Mouse (Mus musculus): ENCODE data around the gene Spg11. TPM values are rescaled to one million over a fixed set of nuclear protein-coding genes. Genes with fewer than 3 reads are reported as not detected.
"Not testable (repeated sequence)": the region's sequence is repeated elsewhere in the genome, so short reads cannot be mapped to it uniquely, and the experiment has no call there.

The Spg11 gene
- polyA plus RNA-seq, 1 experiment from 2014 or later, result 7.3 TPM

- ATAC-seq, result no peak
- Histone ChIP-seq H3K4me1 (ENCODE audit: control insufficient read depth, insufficient read depth, low read length) (no peaks in the 10 kb centered on the region), H3K4me2 (ENCODE audit: low read length) (no peak overlapping the region), H3K9me3 (replicated peaks; ENCODE audit: control insufficient read depth, low read length, poor library complexity, severe bottlenecking) (no peaks in the 10 kb centered on the region), H3K9ac (ENCODE audit: low read depth, low read length) (no peak overlapping the region), H3K4me3 (ENCODE audit: low read depth, low read length) (no peak overlapping the region), H3K27me3 (ENCODE audit: control insufficient read depth, insufficient read depth, low read depth, low read length) (no peaks in the 10 kb centered on the region), H3K27ac (ENCODE audit: low read length) (no peak overlapping the region), H3K36me3 (ENCODE audit: control insufficient read depth, insufficient read depth, low read length) (peaks cover 17% of the 10 kb centered on the region)
- 83% methylated on average over 11 of the region's 11 CpGs for WGBS
Measured at GRCm38 (mm10) chr2:122059365-122060115, 58.6 kb downstream of the Spg11 start.

- Histone ChIP-seq H3K4me2 (ENCODE audit: low read length) (no peak overlapping the region), H3K36me3 (ENCODE audit: control insufficient read depth, insufficient read depth, low read length) (peaks cover 3% of the 10 kb centered on the region; the same call in 1 of the 2 replicates), H3K27ac (ENCODE audit: low read length) (no peak overlapping the region), H3K27me3 (ENCODE audit: control insufficient read depth, insufficient read depth, low read depth, low read length) (no peaks in the 10 kb centered on the region), H3K4me3 (ENCODE audit: low read depth, low read length) (no peak overlapping the region), H3K4me1 (ENCODE audit: control insufficient read depth, insufficient read depth, low read length) (no peaks in the 10 kb centered on the region), H3K9me3 (replicated peaks; ENCODE audit: control insufficient read depth, low read length, poor library complexity, severe bottlenecking) (no peaks in the 10 kb centered on the region), H3K9ac (ENCODE audit: low read depth, low read length) (no peak overlapping the region)
- no peak for ATAC-seq
Measured at GRCm38 (mm10) chr2:122043926-122044325, 74.3 kb downstream of the Spg11 start.

GRCm38 (mm10) chr2:122036064-122036463 lies 82.1 kb downstream of the Spg11 start:
- no peak overlapping the region for H3K9ac ChIP-seq (ENCODE audit: low read depth, low read length)
- 95% methylated on average over 3 of the region's 3 CpGs for WGBS
- H3K4me2 ChIP-seq (ENCODE audit: low read length), result no peak overlapping the region
- no peak overlapping the region for H3K27ac ChIP-seq (ENCODE audit: low read length)
- ATAC-seq, result no peak
- no peaks in the 10 kb centered on the region for H3K27me3 ChIP-seq (ENCODE audit: control insufficient read depth, insufficient read depth, low read depth, low read length)
- no peaks in the 10 kb centered on the region; the same call in 1 of the 2 replicates for H3K36me3 ChIP-seq (ENCODE audit: control insufficient read depth, insufficient read depth, low read length)
- H3K4me1 ChIP-seq (ENCODE audit: control insufficient read depth, insufficient read depth, low read length), result no peaks in the 10 kb centered on the region
- no peak overlapping the region for H3K4me3 ChIP-seq (ENCODE audit: low read depth, low read length)
- H3K9me3 ChIP-seq (replicated peaks; ENCODE audit: control insufficient read depth, low read length, poor library complexity, severe bottlenecking), result no peaks in the 10 kb centered on the region

- ATAC-seq, result no peak
Measured at GRCm38 (mm10) chr2:122031970-122032369, 86.2 kb downstream of the Spg11 start.

GRCm38 (mm10) chr2:122028756-122029700 lies 89.2 kb downstream of the Spg11 start:
- WGBS, result 2% methylated on average over 61 of the region's 71 CpGs
- Histone ChIP-seq H3K27me3 (ENCODE audit: control insufficient read depth, insufficient read depth, low read depth, low read length) (no peaks in the 10 kb centered on the region), H3K4me3 (ENCODE audit: low read depth, low read length) (peak overlapping the region; percentile 89), H3K4me1 (ENCODE audit: control insufficient read depth, insufficient read depth, low read length) (peaks cover 17% of the 10 kb centered on the region), H3K36me3 (ENCODE audit: control insufficient read depth, insufficient read depth, low read length) (no peaks in the 10 kb centered on the region), H3K4me2 (ENCODE audit: low read length) (peak overlapping the region; percentile 81), H3K9me3 (replicated peaks; ENCODE audit: control insufficient read depth, low read length, poor library complexity, severe bottlenecking) (no peaks in the 10 kb centered on the region), H3K27ac (ENCODE audit: low read length) (peak overlapping the region; percentile 80), H3K9ac (ENCODE audit: low read depth, low read length) (peak overlapping the region; percentile 86)
- peak; percentile 77 for ATAC-seq

More at GRCm38 (mm10) chr2:122031970-122032369, 86.2 kb downstream of the Spg11 start:
- Histone ChIP-seq H3K9ac (ENCODE audit: low read depth, low read length) (no peak overlapping the region), H3K4me3 (ENCODE audit: low read depth, low read length) (no peak overlapping the region), H3K4me1 (ENCODE audit: control insufficient read depth, insufficient read depth, low read length) (peaks cover 17% of the 10 kb centered on the region), H3K27me3 (ENCODE audit: control insufficient read depth, insufficient read depth, low read depth, low read length) (no peaks in the 10 kb centered on the region), H3K36me3 (ENCODE audit: control insufficient read depth, insufficient read depth, low read length) (no peaks in the 10 kb centered on the region), H3K27ac (ENCODE audit: low read length) (no peak overlapping the region), H3K4me2 (ENCODE audit: low read length) (no peak overlapping the region), H3K9me3 (replicated peaks; ENCODE audit: control insufficient read depth, low read length, poor library complexity, severe bottlenecking) (no peaks in the 10 kb centered on the region)
- WGBS, result 95% methylated on average over 5 of the region's 6 CpGs

- H3K4me1 ChIP-seq (ENCODE audit: control insufficient read depth, insufficient read depth, low read length), result peaks cover 17% of the 10 kb centered on the region
- H3K9ac ChIP-seq (ENCODE audit: low read depth, low read length), result peak within 1 kb of the TSS; percentile 86
- no peaks in the 10 kb centered on the region for H3K36me3 ChIP-seq (ENCODE audit: control insufficient read depth, insufficient read depth, low read length)
- no peaks in the 10 kb centered on the region for H3K9me3 ChIP-seq (replicated peaks; ENCODE audit: control insufficient read depth, low read length, poor library complexity, severe bottlenecking)
- WGBS, result under 1% methylated on average over 39 of the region's 67 CpGs
- peak within 1 kb of the TSS; percentile 89 for H3K4me3 ChIP-seq (ENCODE audit: low read depth, low read length)
- peak; percentile 100 for ATAC-seq
- H3K27me3 ChIP-seq (ENCODE audit: control insufficient read depth, insufficient read depth, low read depth, low read length), result no peaks in the 10 kb centered on the region
- peak within 1 kb of the TSS; percentile 80 for H3K27ac ChIP-seq (ENCODE audit: low read length)
- peak within 1 kb of the TSS; percentile 81 for H3K4me2 ChIP-seq (ENCODE audit: low read length)
Measured at GRCm38 (mm10) chr2:122027862-122028755, 90.1 kb downstream of the Spg11 start, which contains the start of gene Eif3j1. TSS of gene Eif3j1 (plus strand) at chr2:122028546.

- not testable (repeated sequence) for ATAC-seq; H3K27ac ChIP-seq (ENCODE audit: low read length); H3K9me3 ChIP-seq (replicated peaks; ENCODE audit: control insufficient read depth, low read length, poor library complexity, severe bottlenecking); H3K36me3 ChIP-seq (ENCODE audit: control insufficient read depth, insufficient read depth, low read length); H3K4me2 ChIP-seq (ENCODE audit: low read length); H3K27me3 ChIP-seq (ENCODE audit: control insufficient read depth, insufficient read depth, low read depth, low read length); H3K4me3 ChIP-seq (ENCODE audit: low read depth, low read length); H3K9ac ChIP-seq (ENCODE audit: low read depth, low read length)
- peaks cover 17% of the 10 kb centered on the region for H3K4me1 ChIP-seq (ENCODE audit: control insufficient read depth, insufficient read depth, low read length)
- 93% methylated on average over 10 of the region's 10 CpGs for WGBS
Measured at GRCm38 (mm10) chr2:122027091-122027490, 91.1 kb downstream of the Spg11 start.

- no peaks in the 10 kb centered on the region for H3K4me1 ChIP-seq (ENCODE audit: control insufficient read depth, insufficient read depth, low read length)
- H3K9ac ChIP-seq (ENCODE audit: low read depth, low read length), result no peak overlapping the region
- no peak overlapping the region for H3K27ac ChIP-seq (ENCODE audit: low read length)
- no peaks in the 10 kb centered on the region for H3K9me3 ChIP-seq (replicated peaks; ENCODE audit: control insufficient read depth, low read length, poor library complexity, severe bottlenecking)
- 83% methylated on average over 2 of the region's 2 CpGs for WGBS
- H3K4me2 ChIP-seq (ENCODE audit: low read length), result no peak overlapping the region
- H3K36me3 ChIP-seq (ENCODE audit: control insufficient read depth, insufficient read depth, low read length), result no peaks in the 10 kb centered on the region
- H3K27me3 ChIP-seq (ENCODE audit: control insufficient read depth, insufficient read depth, low read depth, low read length), result no peaks in the 10 kb centered on the region
- no peak overlapping the region for H3K4me3 ChIP-seq (ENCODE audit: low read depth, low read length)
- no peak for ATAC-seq
Measured at GRCm38 (mm10) chr2:122022284-122022683, 95.9 kb downstream of the Spg11 start.

All from midbrain, embryonic 16.5 days (tissue).